Mouse (Mus musculus) mammary gland, adult 2 months (tissue): ENCODE data around the gene Gm10408. TPM values are rescaled to one million over a fixed set of nuclear protein-coding genes. Genes with fewer than 3 reads are reported as not detected.

Source experiments
- polyA plus RNA-seq: library from polyadenylated mRNA; depleted of rRNA; stranded (reverse); fragments of >200 nt; gene quantifications from 2 replicates; pipeline ENCODE4 v1.2.3, GENCODE M21; 2012; ENCODE audit warnings: low replicate concordance; rRNA removed

The Gm10408 gene
- polyA plus RNA-seq = not detected in 2 replicates

DNA sequence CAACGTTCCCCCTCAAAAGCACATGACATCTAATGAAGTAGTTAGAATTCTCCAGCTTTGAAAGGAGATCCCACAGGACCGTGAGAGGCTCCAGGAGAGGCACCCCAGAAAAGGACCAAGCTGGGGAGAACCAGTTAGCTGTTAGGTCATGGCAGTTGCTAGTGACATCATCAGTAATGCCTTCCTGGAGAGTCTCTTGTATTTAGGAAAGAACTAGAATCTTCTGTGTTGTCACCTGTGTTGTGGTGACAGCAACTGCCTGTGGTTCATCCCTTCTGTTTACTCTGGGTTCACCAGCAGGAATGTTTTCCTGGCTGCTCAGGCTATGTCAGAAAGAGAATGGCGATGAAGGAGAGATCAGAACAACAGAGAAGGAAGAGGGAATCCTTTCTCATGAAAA lies at the start of gene Gm10408:
Gm10408 (plus strand) TSS at position 301 of the 400 bp plus-strand sequence.

DNA sequence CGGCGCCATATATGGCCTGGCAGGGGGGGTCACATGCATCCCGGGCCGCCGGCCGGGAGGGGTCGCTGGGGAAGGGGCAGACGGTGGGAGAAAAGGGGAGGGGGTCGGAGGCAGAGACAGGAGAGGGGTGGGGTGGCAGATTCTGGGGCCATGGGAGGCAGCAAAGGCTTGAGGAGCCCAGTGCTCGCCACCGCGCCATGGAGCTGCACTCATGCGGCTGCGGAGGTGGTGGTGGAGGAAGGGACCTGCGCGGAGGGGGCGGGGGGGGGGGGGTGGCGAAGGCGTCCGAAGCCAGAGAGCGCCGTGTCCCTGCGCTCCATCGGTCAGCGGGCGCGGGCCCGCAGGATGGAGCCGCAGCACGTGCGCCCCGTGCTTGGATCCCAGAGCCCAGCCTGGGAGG lies 36.9 kb upstream of the Gm10408 start, which contains the start of gene Gm10409:
Gm10409 (plus strand) TSS at position 301 of the 400 bp plus-strand sequence.

DNA sequence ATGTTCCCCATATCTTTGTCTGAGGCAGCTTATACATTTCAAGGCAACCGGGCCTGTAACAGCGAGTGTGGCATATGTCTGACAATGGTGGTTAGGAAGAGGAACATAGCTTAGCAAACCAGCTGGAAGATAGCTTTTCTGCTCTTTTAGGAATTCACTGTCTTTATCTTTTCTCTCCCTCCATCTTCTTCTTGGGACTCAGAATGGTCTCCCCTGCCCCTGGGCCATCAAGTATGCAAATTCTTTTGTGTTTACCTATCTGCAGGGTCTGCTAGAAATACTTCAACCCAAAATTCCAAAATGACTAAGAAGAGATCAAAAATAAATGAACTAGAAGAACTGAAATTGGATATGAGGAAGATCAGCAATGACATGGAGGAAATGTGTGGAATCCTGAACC lies 21.4 kb upstream of the Gm10408 start, which contains the start of gene Gm3005:
Gm3005 (plus strand) TSS at position 301 of the 400 bp plus-strand sequence.

Other genes starting within 250 kb of the Gm10408 start
- 0.53 TPM in 1 of 2 replicates, not detected in the other for gene D830030K20Rik, start 240.9 kb upstream of the Gm10408 start, polyA plus RNA-seq
- gene Gm2956, start 116.8 kb upstream of the Gm10408 start, polyA plus RNA-seq = not detected in 2 replicates
- gene Gm10413, start 54.3 kb upstream of the Gm10408 start, polyA plus RNA-seq = not detected in 2 replicates
- 0.08 TPM in 1 of 2 replicates, not detected in the other for gene Gm10409, start 36.8 kb upstream of the Gm10408 start, polyA plus RNA-seq
- gene Gm3005, start 21.3 kb upstream of the Gm10408 start, polyA plus RNA-seq = 0.75 TPM in 1 of 2 replicates, not detected in the other
- not detected in 2 replicates for gene Gm3012, start 185.1 kb downstream of the Gm10408 start, polyA plus RNA-seq
- gene Gm3020, start 202.7 kb downstream of the Gm10408 start, polyA plus RNA-seq = 0.08 TPM in 1 of 2 replicates, not detected in the other
- gene Gm3043, start 239.4 kb downstream of the Gm10408 start, polyA plus RNA-seq = not detected in 2 replicates